Mouse (Mus musculus) MEL (cell line): ENCODE measurements around the gene Mri1. TPM values are rescaled to one million over a fixed set of nuclear protein-coding genes. Genes with fewer than 3 reads are reported as not detected.

Experiments
- DNase-seq: peaks from one replicate; pipeline ENCODE4 v3.0.0; 2011; ENCODE audit warnings: low read depth, low spot score
- H3K27ac ChIP-seq: 2 replicates; pipeline ENCODE4 v1.5.1; 2012; ENCODE audit warnings: low read depth, mild to moderate bottlenecking, control low read depth, low read length, moderate library complexity; ENCODE audit not compliant: control insufficient read depth
- H3K27me3 ChIP-seq, 2 experiments: fragments of 150-350 bp in 1 of 2; sonication (generic) in 1 of 2; 2 replicates each; pipeline ENCODE4 v1.6.1; 2012; ENCODE audit warnings: low read length in 2 of 2, mild to moderate bottlenecking in 2 of 2, improper control_type of control experiment in 1 of 2, moderate library complexity in 1 of 2; ENCODE audit not compliant: insufficient read depth in 2 of 2, control insufficient read depth in 1 of 2
- H3K36me3 ChIP-seq, 2 experiments: 2 replicates each; pipeline ENCODE4 v1.6.1; 2012 to 2014; ENCODE audit warnings: low read length in 2 of 2, improper control_type of control experiment in 1 of 2, inconsistent platforms in 1 of 2, mild to moderate bottlenecking in 1 of 2; ENCODE audit not compliant: insufficient read depth in 2 of 2, control insufficient read depth in 1 of 2
- H3K4me1 ChIP-seq, 2 experiments: fragments of 150-350 bp in 1 of 2; sonication (generic) in 1 of 2; 2 replicates each; pipeline ENCODE4 v1.6.1; 2012; ENCODE audit warnings: low read length in 2 of 2, improper control_type of control experiment in 1 of 2, mild to moderate bottlenecking in 1 of 2; ENCODE audit not compliant: insufficient read depth in 2 of 2, control insufficient read depth in 1 of 2
- H3K4me3 ChIP-seq, 2 experiments: fragments of 150-350 bp in 1 of 2; sonication (generic) in 1 of 2; 2 replicates each; pipeline ENCODE4 v1.5.1; 2012; ENCODE audit warnings: low read depth in 2 of 2, low read length in 2 of 2, mild to moderate bottlenecking in 2 of 2, moderate library complexity in 2 of 2, control low read depth in 1 of 2, improper control_type of control experiment in 1 of 2; ENCODE audit not compliant: control insufficient read depth in 1 of 2, insufficient read depth in 1 of 2
- H3K79me2 ChIP-seq: 2 replicates; pipeline ENCODE4 v1.6.1; 2012; ENCODE audit warnings: mild to moderate bottlenecking, low read length, moderate library complexity; ENCODE audit not compliant: control insufficient read depth, poor library complexity, insufficient read depth
- H3K9ac ChIP-seq: 2 replicates; pipeline ENCODE4 v1.6.1; 2012; ENCODE audit warnings: low read depth, mild to moderate bottlenecking, control low read depth, low read length, moderate library complexity; ENCODE audit not compliant: control insufficient read depth, poor library complexity, severe bottlenecking
- H3K9me3 ChIP-seq: fragments of 150-350 bp; sonication (generic); replicated peaks from 2 replicates; pipeline ENCODE4 v1.6.1; 2012; ENCODE audit warnings: mild to moderate bottlenecking, low read length, improper control_type of control experiment, moderate library complexity; ENCODE audit not compliant: insufficient read depth
- BHLHE40 ChIP-seq: IDR thresholded peaks from 2 replicates; pipeline ENCODE4 v1.6.1; 2012; ENCODE audit warnings: low read depth, mild to moderate bottlenecking, inconsistent platforms, low read length, improper control_type of control experiment, borderline replicate concordance
- CHD1 ChIP-seq: IDR thresholded peaks from 2 replicates; pipeline ENCODE4 v1.6.1; 2012; ENCODE audit warnings: low read depth, mild to moderate bottlenecking, inconsistent platforms, low read length, improper control_type of control experiment
- CTCF ChIP-seq, 3 experiments: IDR thresholded peaks in 2 of 3; conservative IDR thresholded peaks in 1 of 3; 2 replicates each; pipeline ENCODE4 v1.5.1; 2011 to 2012; ENCODE audit warnings: low read length in 3 of 3, low read depth in 2 of 3, mild to moderate bottlenecking in 2 of 3, improper control_type of control experiment in 1 of 3, inconsistent platforms in 1 of 3, mixed read lengths in 1 of 3, moderate library complexity in 1 of 3; ENCODE audit not compliant: control insufficient read depth in 1 of 3, insufficient read depth in 1 of 3, poor library complexity in 1 of 3, severe bottlenecking in 1 of 3
- E2F4 ChIP-seq: IDR thresholded peaks from 2 replicates; pipeline ENCODE4 v1.6.1; 2011; ENCODE audit warnings: low read depth, low read length, improper control_type of control experiment, borderline replicate concordance
- ELF1 ChIP-seq: IDR thresholded peaks from 2 replicates; pipeline ENCODE4 v1.6.1; 2014; ENCODE audit warnings: low read depth, mild to moderate bottlenecking, inconsistent platforms, low read length, improper control_type of control experiment, moderate library complexity
- GABPA ChIP-seq: IDR thresholded peaks from 2 replicates; pipeline ENCODE4 v1.6.1; 2012; ENCODE audit warnings: low read depth, mild to moderate bottlenecking, inconsistent platforms, low read length, improper control_type of control experiment, moderate library complexity
- GATA1 ChIP-seq: IDR thresholded peaks from 2 replicates; pipeline ENCODE4 v1.6.1; 2011; ENCODE audit warnings: low read depth, low read length, improper control_type of control experiment
- HCFC1 ChIP-seq: IDR thresholded peaks from 2 replicates; pipeline ENCODE4 v1.6.1; 2012; ENCODE audit warnings: low read depth, mild to moderate bottlenecking, inconsistent platforms, low read length, improper control_type of control experiment, moderate library complexity
- JUND ChIP-seq: IDR thresholded peaks from 2 replicates; pipeline ENCODE4 v1.6.1; 2011; ENCODE audit warnings: low read depth, mild to moderate bottlenecking, improper control_type of control experiment, low read length
- KAT2A ChIP-seq: conservative IDR thresholded peaks from 2 replicates; pipeline ENCODE4 v1.6.1; 2012; ENCODE audit warnings: low read depth, low read length, improper control_type of control experiment, inconsistent platforms
- MAFK ChIP-seq: IDR thresholded peaks from 2 replicates; pipeline ENCODE4 v1.6.1; 2011; ENCODE audit warnings: low read depth, mild to moderate bottlenecking, low read length, improper control_type of control experiment, borderline replicate concordance
- MEF2A ChIP-seq: IDR thresholded peaks from 2 replicates; pipeline ENCODE4 v1.6.1; 2014; ENCODE audit warnings: low read depth, mild to moderate bottlenecking, inconsistent platforms, low read length, improper control_type of control experiment; ENCODE audit not compliant: poor library complexity, insufficient replicate concordance, severe bottlenecking; ENCODE audit errors: extremely low read depth
- MYB ChIP-seq: IDR thresholded peaks from 2 replicates; pipeline ENCODE4 v1.6.1; 2011; ENCODE audit warnings: mild to moderate bottlenecking, low read depth, low read length, improper control_type of control experiment
- MYC ChIP-seq: IDR thresholded peaks from 2 replicates; pipeline ENCODE4 v1.6.1; 2011; ENCODE audit warnings: low read depth, mild to moderate bottlenecking, low read length, improper control_type of control experiment, moderate library complexity
- NELFE ChIP-seq: IDR thresholded peaks from 2 replicates; pipeline ENCODE4 v1.6.1; 2011; ENCODE audit warnings: low read depth, low read length, improper control_type of control experiment
- POLR2A ChIP-seq, 2 experiments: IDR thresholded peaks; 2 replicates each; pipeline ENCODE4 v1.6.1; 2011 to 2012; ENCODE audit warnings: low read length in 2 of 2, mild to moderate bottlenecking in 2 of 2, control low read depth in 1 of 2, improper control_type of control experiment in 1 of 2, low read depth in 1 of 2, moderate library complexity in 1 of 2; ENCODE audit not compliant: control insufficient read depth in 1 of 2, insufficient read depth in 1 of 2, poor library complexity in 1 of 2
- POLR2AphosphoS5 ChIP-seq: IDR thresholded peaks from 2 replicates; pipeline ENCODE4 v1.6.1; 2012; ENCODE audit warnings: low read depth, borderline replicate concordance, mild to moderate bottlenecking, inconsistent platforms, low read length, moderate library complexity, mixed read lengths
- RAD21 ChIP-seq: IDR thresholded peaks from 2 replicates; pipeline ENCODE4 v1.6.1; 2011; ENCODE audit warnings: mild to moderate bottlenecking, low read depth, low read length, improper control_type of control experiment
- RCOR1 ChIP-seq: IDR thresholded peaks from 2 replicates; pipeline ENCODE4 v1.6.1; 2012; ENCODE audit warnings: low read depth, mild to moderate bottlenecking, inconsistent platforms, low read length, improper control_type of control experiment
- SIN3A ChIP-seq: IDR thresholded peaks from 2 replicates; pipeline ENCODE4 v1.6.1; 2012; ENCODE audit warnings: low read length, improper control_type of control experiment, inconsistent platforms
- SMC3 ChIP-seq: IDR thresholded peaks from 2 replicates; pipeline ENCODE4 v1.6.1; 2011; ENCODE audit warnings: low read depth, low read length, improper control_type of control experiment
- TAL1 ChIP-seq: IDR thresholded peaks from 2 replicates; pipeline ENCODE4 v1.6.1; 2012; ENCODE audit warnings: mild to moderate bottlenecking, inconsistent platforms, low read length, moderate library complexity, mixed read lengths
- TBP ChIP-seq: IDR thresholded peaks from 2 replicates; pipeline ENCODE4 v1.8.0; 2011; ENCODE audit warnings: low read depth, low read length, improper control_type of control experiment
- USF1 ChIP-seq: IDR thresholded peaks from 2 replicates; pipeline ENCODE4 v1.6.1; 2014; ENCODE audit warnings: low read depth, mild to moderate bottlenecking, inconsistent platforms, low read length, improper control_type of control experiment, moderate library complexity
- USF2 ChIP-seq, 2 experiments: IDR thresholded peaks; 2 replicates each; pipeline ENCODE4 v1.6.1; 2011 to 2012; ENCODE audit warnings: improper control_type of control experiment in 2 of 2, low read length in 2 of 2, borderline replicate concordance in 1 of 2, inconsistent platforms in 1 of 2, low read depth in 1 of 2, mild to moderate bottlenecking in 1 of 2; ENCODE audit not compliant: insufficient read depth in 1 of 2
- ZKSCAN1 ChIP-seq: IDR thresholded peaks from 2 replicates; pipeline ENCODE4 v1.6.1; 2012; ENCODE audit warnings: low read depth, mild to moderate bottlenecking, inconsistent platforms, low read length, improper control_type of control experiment, moderate library complexity
- ZMIZ1 ChIP-seq: IDR thresholded peaks from 2 replicates; pipeline ENCODE4 v1.6.1; 2012; ENCODE audit warnings: low read depth, mild to moderate bottlenecking, inconsistent platforms, low read length, improper control_type of control experiment, moderate library complexity
- ZNF384 ChIP-seq: IDR thresholded peaks from 2 replicates; pipeline ENCODE4 v1.6.1; 2012; ENCODE audit warnings: low read depth, mild to moderate bottlenecking, inconsistent platforms, low read length, improper control_type of control experiment
- polyA plus RNA-seq, 2 experiments: library from polyadenylated mRNA; stranded (reverse) in 1 of 2; unstranded in 1 of 2; fragments of >175 nt in 1 of 2; fragments of >200 nt in 1 of 2; gene quantifications; 2 replicates each; pipeline versions ENCODE4 v1.2.1 to v1.2.4; 2012; ENCODE audit warnings: low replicate concordance in 2 of 2, low read depth in 1 of 2; ENCODE audit not compliant: insufficient read length in 2 of 2, insufficient read depth in 1 of 2, missing spikeins in 1 of 2
- total RNA-seq: library from RNA; depleted of rRNA; stranded (reverse); fragments of 300-350 nt; gene quantifications from 2 replicates; pipeline ENCODE4 v1.2.3, GENCODE M21; 2012

The Mri1 gene
- total and polyA plus RNA-seq, 3 experiments, result 27.8 to 43.2 TPM; not detected in 1

GRCm38 (mm10) chr8:84255858-84256257 lies 1.3 kb downstream of the Mri1 start:
- Histone ChIP-seq H3K36me3 (peaks cover 0 to 4% of the 10 kb centered on the region in 2 experiments; a peak in 2 of 4 replicates), H3K4me3 (no peak overlapping the region), H3K27me3 (no peaks in the 10 kb centered on the region), H3K79me2 (peaks cover 19% of the 10 kb centered on the region), H3K4me1 (peaks cover 2 to 6% of the 10 kb centered on the region in 2 experiments; a peak in 1 of 4 replicates), H3K9ac (no peak overlapping the region), H3K27ac (no peak overlapping the region), H3K9me3 (no peaks in the 10 kb centered on the region)
- peak; percentile 60 for DNase-seq
- TF ChIP-seq SMC3 (no peak), CTCF (IDR thresholded peaks at IDR 0.05 in 2 of 3, conservative IDR thresholded peaks at IDR 0.05 in 1 of 3; ENCODE audit: control insufficient read depth in 1 of 3, insufficient read depth in 1 of 3, low read depth in 2 of 3, low read length in 3 of 3, poor library complexity in 1 of 3, severe bottlenecking in 1 of 3) (peak; percentile 32 to 40 (median 38))

- H3K79me2 ChIP-seq, result peaks cover 11% of the 10 kb centered on the region
- H3K27me3 ChIP-seq, result no peaks in the 10 kb centered on the region
- DNase-seq, result peak; percentile 98
- H3K36me3 ChIP-seq, result peaks cover 1 to 7% of the 10 kb centered on the region in 2 experiments
- peak within 1 kb of the TSS; percentile 88 to 90 for H3K4me3 ChIP-seq
- H3K9me3 ChIP-seq, result no peaks in the 10 kb centered on the region
- peak within 1 kb of the TSS; percentile 88 for H3K9ac ChIP-seq
- peak within 1 kb of the TSS; percentile 76 for H3K27ac ChIP-seq
- no peaks in the 10 kb centered on the region; a peak in 1 of 4 replicates for H3K4me1 ChIP-seq
- no peak for TF ChIP-seq POLR2AphosphoS5
- TF ChIP-seq USF2 (IDR thresholded peaks at IDR 0.05; ENCODE audit: borderline replicate concordance in 1 of 2, insufficient read depth in 1 of 2, low read depth in 1 of 2, low read length in 2 of 2), result no peak
- TF ChIP-seq ZNF384, result 0 out of 2 replicates have a peak, but pooled peaks have one; percentile 8
- no peak for TF ChIP-seq RCOR1
- peak; percentile 84 to 96 for TF ChIP-seq POLR2A (IDR thresholded peaks at IDR 0.05; ENCODE audit: control insufficient read depth in 1 of 2, insufficient read depth in 1 of 2, low read depth in 1 of 2, low read length in 2 of 2, poor library complexity in 1 of 2)
- peak; percentile 58; the same call in 1 of the 2 replicates for TF ChIP-seq KAT2A
- peak; percentile 98 for TF ChIP-seq ELF1
- TF ChIP-seq JUND, result no peak
- peak; percentile 89; the same call in 1 of the 2 replicates for TF ChIP-seq BHLHE40
- no peak for TF ChIP-seq E2F4
- TF ChIP-seq ZMIZ1, result peak; percentile 79
- peak; percentile 66; the same call in 1 of the 2 replicates for TF ChIP-seq ZKSCAN1
- TF ChIP-seq CHD1, result no peak
- TF ChIP-seq USF1, result peak; percentile 90
- TF ChIP-seq MEF2A, result no peak
- TF ChIP-seq CTCF (IDR thresholded peaks at IDR 0.05 in 2 of 3, conservative IDR thresholded peaks at IDR 0.05 in 1 of 3; ENCODE audit: control insufficient read depth in 1 of 3, insufficient read depth in 1 of 3, low read depth in 2 of 3, low read length in 3 of 3, poor library complexity in 1 of 3, severe bottlenecking in 1 of 3), result no peak
- TF ChIP-seq RAD21, result no peak
- TF ChIP-seq TBP, result peak; percentile 71
- TF ChIP-seq MAFK, result no peak
- no peak for TF ChIP-seq TAL1
- TF ChIP-seq NELFE, result peak; percentile 74
- no peak for TF ChIP-seq SMC3
- TF ChIP-seq GABPA, result no peak
- no peak for TF ChIP-seq GATA1
- TF ChIP-seq HCFC1, result peak; percentile 89
- peak; percentile 83 for TF ChIP-seq MYC
- TF ChIP-seq MYB, result no peak
- TF ChIP-seq SIN3A, result peak; percentile 96
Measured at GRCm38 (mm10) chr8:84249257-84250170, 7.6 kb downstream of the Mri1 start, which contains the start of gene D8Ertd738e. TSS of gene D8Ertd738e (minus strand) at chr8:84249719.
